Mouse (Mus musculus) midbrain, embryonic 16.5 days (tissue): ENCODE measurements around the gene Mef2b. TPM values are rescaled to one million over a fixed set of nuclear protein-coding genes. Genes with fewer than 3 reads are reported as not detected.

Source experiments
- ATAC-seq: fragments of 200-750 bp; cut with Nextera tagmentation; 2 replicates; pipeline ENCODE4 v1.8.0; 2017; ENCODE audit warnings: moderate TSS enrichment
- H3K27ac ChIP-seq: fragments of 300-500 bp; sonication (generic); 2 replicates; pipeline ENCODE4 v1.5.1; 2014; ENCODE audit warnings: mild to moderate bottlenecking, low read length, mixed read lengths
- H3K27me3 ChIP-seq: fragments of 300-500 bp; sonication (generic); 2 replicates; pipeline ENCODE4 v1.6.1; 2014; ENCODE audit warnings: low read depth, low read length, mixed read lengths; ENCODE audit not compliant: control insufficient read depth, insufficient read depth
- H3K36me3 ChIP-seq: fragments of 300-500 bp; sonication (generic); 2 replicates; pipeline ENCODE4 v1.6.1; 2014; ENCODE audit warnings: mild to moderate bottlenecking, low read length, moderate library complexity, mixed read lengths; ENCODE audit not compliant: control insufficient read depth, insufficient read depth
- H3K4me1 ChIP-seq: fragments of 300-500 bp; sonication (generic); 2 replicates; pipeline ENCODE4 v1.6.1; 2014; ENCODE audit warnings: mild to moderate bottlenecking, low read length, mixed read lengths; ENCODE audit not compliant: control insufficient read depth, insufficient read depth
- H3K4me2 ChIP-seq: fragments of 300-500 bp; sonication (generic); 2 replicates; pipeline ENCODE4 v1.6.1; 2014; ENCODE audit warnings: mild to moderate bottlenecking, low read length, mixed read lengths
- H3K4me3 ChIP-seq: fragments of 300-500 bp; sonication (generic); 2 replicates; pipeline ENCODE4 v1.5.1; 2014; ENCODE audit warnings: low read depth, mild to moderate bottlenecking, low read length, moderate library complexity, mixed read lengths
- H3K9ac ChIP-seq: fragments of 300-500 bp; sonication (generic); 2 replicates; pipeline ENCODE4 v1.6.1; 2014; ENCODE audit warnings: low read depth, low read length, mixed read lengths
- H3K9me3 ChIP-seq: fragments of 300-500 bp; sonication (generic); replicated peaks from 2 replicates; pipeline ENCODE4 v1.6.1; 2014; ENCODE audit warnings: mild to moderate bottlenecking, low read length, mixed read lengths; ENCODE audit not compliant: control insufficient read depth, poor library complexity, severe bottlenecking
- WGBS: fragments of 180-500 bp; shearing (Covaris S2); extraction: QIAGEN DNeasy Blood & Tissue Kit; methylation state at CpG from one replicate; pipeline ENCODE4 v1.1.7; 2014; 5-methylcytosine and 5-hydroxymethylcytosine counted together
- polyA plus RNA-seq: library from polyadenylated mRNA; unstranded; fragments of >200 nt; fragmentation: Nextera tagmentation; extraction: Ambion mirVana; gene quantifications from 2 replicates; pipeline ENCODE4 v1.2.1, GENCODE M21; 2015

Mef2b gene
- polyA plus RNA-seq, 1 experiment from 2014 or later: 0.73 TPM

- 87% methylated on average over 7 of the region's 7 CpGs for WGBS
These were observed 8.4 kb downstream of the Mef2b start for GRCm38 (mm10) chr8:70147678-70148607.

GRCm38 (mm10) chr8:70150158-70150557 lies 10.6 kb downstream of the Mef2b start:
- WGBS: 15% methylated on average over 13 of the region's 13 CpGs
- peaks cover 15% of the 10 kb centered on the region for H3K36me3 ChIP-seq
- no peak overlapping the region for H3K4me2 ChIP-seq
- no peaks in the 10 kb centered on the region for H3K27me3 ChIP-seq
- no peak overlapping the region for H3K27ac ChIP-seq
- H3K9me3 ChIP-seq: no peaks in the 10 kb centered on the region
- H3K9ac ChIP-seq: no peak overlapping the region
- H3K4me3 ChIP-seq: no peak overlapping the region
- peaks cover 5% of the 10 kb centered on the region for H3K4me1 ChIP-seq
- ATAC-seq: no peak

More at GRCm38 (mm10) chr8:70147678-70148607, 8.4 kb downstream of the Mef2b start:
- Histone ChIP-seq H3K4me3 (no peak overlapping the region), H3K4me2 (no peak overlapping the region), H3K4me1 (peaks cover 5% of the 10 kb centered on the region), H3K36me3 (peaks cover 21% of the 10 kb centered on the region), H3K27me3 (no peaks in the 10 kb centered on the region), H3K9me3 (no peaks in the 10 kb centered on the region), H3K27ac (no peak overlapping the region), H3K9ac (no peak overlapping the region)
- ATAC-seq: no peak

GRCm38 (mm10) chr8:70152537-70153257 lies 13.2 kb downstream of the Mef2b start:
- Histone ChIP-seq H3K4me2 (peak overlapping the region; percentile 45), H3K4me3 (no peak overlapping the region; the same call in 1 of the 2 replicates), H3K36me3 (no peaks in the 10 kb centered on the region), H3K9ac (peak overlapping the region; percentile 33; the same call in 1 of the 2 replicates), H3K9me3 (no peaks in the 10 kb centered on the region), H3K4me1 (peaks cover 5% of the 10 kb centered on the region), H3K27ac (no peak overlapping the region), H3K27me3 (no peaks in the 10 kb centered on the region)
- WGBS: 16% methylated on average over 20 of the region's 22 CpGs
- peak; percentile 91 for ATAC-seq

- no peak overlapping the region for H3K4me2 ChIP-seq
- no peak overlapping the region for H3K27ac ChIP-seq
- H3K9me3 ChIP-seq: no peaks in the 10 kb centered on the region
- H3K36me3 ChIP-seq: no peaks in the 10 kb centered on the region
- 100% methylated on average over 1 of the region's 1 CpGs for WGBS
- H3K9ac ChIP-seq: no peak overlapping the region
- no peaks in the 10 kb centered on the region for H3K27me3 ChIP-seq
- ATAC-seq: no peak
- H3K4me3 ChIP-seq: no peak overlapping the region
- H3K4me1 ChIP-seq: peaks cover 4% of the 10 kb centered on the region
These were observed 17.8 kb downstream of the Mef2b start for GRCm38 (mm10) chr8:70157240-70157800.

- Histone ChIP-seq H3K27ac (no peak overlapping the region), H3K9ac (peak overlapping the region; percentile 70), H3K4me3 (peak overlapping the region; percentile 47), H3K4me2 (peak overlapping the region; percentile 76), H3K9me3 (no peaks in the 10 kb centered on the region), H3K4me1 (no peaks in the 10 kb centered on the region), H3K36me3 (no peaks in the 10 kb centered on the region), H3K27me3 (no peaks in the 10 kb centered on the region)
- peak; percentile 95 for ATAC-seq
- WGBS: 8% methylated on average over 40 of the region's 40 CpGs
These were observed 18.8 kb downstream of the Mef2b start for GRCm38 (mm10) chr8:70158069-70158853.

GRCm38 (mm10) chr8:70159211-70159610 lies 19.7 kb downstream of the Mef2b start:
- Histone ChIP-seq H3K4me3 (no peak overlapping the region), H3K36me3 (no peaks in the 10 kb centered on the region), H3K9me3 (no peaks in the 10 kb centered on the region), H3K4me1 (no peaks in the 10 kb centered on the region), H3K27me3 (no peaks in the 10 kb centered on the region), H3K9ac (no peak overlapping the region), H3K4me2 (no peak overlapping the region; the same call in 1 of the 2 replicates), H3K27ac (no peak overlapping the region)
- no peak for ATAC-seq
- 90% methylated on average over 4 of the region's 4 CpGs for WGBS

- Histone ChIP-seq H3K4me1 (no peaks in the 10 kb centered on the region), H3K4me3 (no peak overlapping the region), H3K9ac (no peak overlapping the region), H3K36me3 (no peaks in the 10 kb centered on the region), H3K4me2 (no peak overlapping the region), H3K27ac (no peak overlapping the region), H3K27me3 (no peaks in the 10 kb centered on the region), H3K9me3 (no peaks in the 10 kb centered on the region)
- ATAC-seq: no peak
- WGBS: 71% methylated on average over 13 of the region's 13 CpGs
These were observed 20.5 kb downstream of the Mef2b start for GRCm38 (mm10) chr8:70160015-70160414.

- WGBS: 80% methylated on average over 3 of the region's 3 CpGs
- no peak overlapping the region for H3K4me3 ChIP-seq
- H3K4me2 ChIP-seq: no peak overlapping the region
- H3K9me3 ChIP-seq: no peaks in the 10 kb centered on the region
- ATAC-seq: no peak
- H3K36me3 ChIP-seq: no peaks in the 10 kb centered on the region
- H3K4me1 ChIP-seq: peaks cover 6% of the 10 kb centered on the region; the same call in 1 of the 2 replicates
- H3K9ac ChIP-seq: no peak overlapping the region
- H3K27ac ChIP-seq: no peak overlapping the region
- 0 out of 2 replicates have a peak, but pooled peaks cover 3% of the 10 kb centered on the region for H3K27me3 ChIP-seq
These were observed 23.8 kb downstream of the Mef2b start for GRCm38 (mm10) chr8:70163316-70163715.
